Mouse (Mus musculus) testis, postnatal 10 days (tissue): ENCODE results near the gene Vmn1r210.
"Not testable (repeated sequence)": the region's sequence is repeated elsewhere in the genome, so short reads cannot be mapped to it uniquely, and the experiment has no call there.

Experiments used
- DNase-seq: peaks from one replicate; pipeline ENCODE4 v3.0.0; 2021; ENCODE audit warnings: low spot score

The Vmn1r210 gene

DNA sequence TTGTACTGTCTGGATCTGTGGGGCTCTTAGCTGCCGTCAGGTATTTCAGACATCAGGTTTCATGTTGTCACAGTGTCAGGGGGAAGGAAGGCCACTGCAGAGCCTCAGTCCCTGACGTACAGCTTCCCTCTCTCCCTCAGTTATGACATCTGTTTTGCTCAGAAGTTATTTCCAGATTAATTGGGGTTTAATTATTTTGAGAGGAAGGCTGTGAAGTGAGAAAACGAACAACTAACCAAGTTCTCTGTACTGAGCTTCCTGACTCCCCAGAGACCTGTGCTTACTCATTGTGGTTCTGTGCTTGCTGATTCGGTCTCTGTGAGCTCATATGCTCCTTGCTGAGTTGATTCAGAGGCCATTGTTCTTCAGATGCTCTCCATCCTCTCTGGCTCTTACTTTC is at the start of gene Vmn1r210:
Gene Vmn1r210, minus strand, starts transcription at position 101 of the 400 bp plus-strand sequence.
- no peak for DNase-seq

DNA sequence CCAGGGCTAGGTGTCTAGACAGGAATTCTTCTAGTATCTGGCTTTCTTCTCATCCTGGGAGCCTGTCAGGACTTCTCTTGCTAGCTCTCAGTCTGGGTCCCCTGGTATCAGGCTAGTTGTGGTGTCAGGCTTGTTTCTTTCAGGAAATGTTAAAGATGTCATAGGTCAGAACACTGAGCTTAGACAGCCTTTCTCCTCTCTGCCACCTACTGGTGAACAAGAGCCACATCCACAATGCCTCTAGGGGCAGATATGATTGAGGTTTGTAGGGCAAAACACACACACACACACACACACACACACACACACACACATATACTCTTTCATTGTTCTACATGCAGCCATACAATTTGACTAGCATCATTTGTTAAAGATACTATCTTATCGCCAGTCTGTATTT is 48.1 kb upstream of the Vmn1r210 start:
- DNase-seq, result no peak

DNA sequence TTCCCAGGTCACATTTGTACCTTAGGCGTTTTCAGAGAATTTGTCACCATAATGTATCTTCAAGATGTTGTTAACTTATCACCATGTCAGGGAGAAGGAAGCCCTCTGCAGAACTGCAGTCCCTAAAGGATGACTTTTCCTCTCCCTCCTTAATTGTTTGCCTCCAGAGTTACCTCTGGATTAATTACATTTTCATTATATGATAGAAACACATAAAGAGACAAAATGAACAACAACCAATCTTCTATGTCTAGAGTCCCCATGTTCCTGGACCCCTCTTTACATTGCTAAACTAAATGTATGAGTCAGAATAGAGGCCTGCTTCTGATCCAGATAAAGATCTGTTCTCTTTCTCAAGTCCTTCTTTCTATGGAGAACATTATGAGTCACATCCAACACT is 26.3 kb upstream of the Vmn1r210 start, which contains the start of gene Vmn1r211:
Gene Vmn1r211, minus strand, starts transcription at position 101 of the 400 bp plus-strand sequence.
- no peak for DNase-seq

GRCm38 (mm10) chr13:22854760-22855159 is 23.6 kb upstream of the Vmn1r210 start:
- no peak for DNase-seq

DNA sequence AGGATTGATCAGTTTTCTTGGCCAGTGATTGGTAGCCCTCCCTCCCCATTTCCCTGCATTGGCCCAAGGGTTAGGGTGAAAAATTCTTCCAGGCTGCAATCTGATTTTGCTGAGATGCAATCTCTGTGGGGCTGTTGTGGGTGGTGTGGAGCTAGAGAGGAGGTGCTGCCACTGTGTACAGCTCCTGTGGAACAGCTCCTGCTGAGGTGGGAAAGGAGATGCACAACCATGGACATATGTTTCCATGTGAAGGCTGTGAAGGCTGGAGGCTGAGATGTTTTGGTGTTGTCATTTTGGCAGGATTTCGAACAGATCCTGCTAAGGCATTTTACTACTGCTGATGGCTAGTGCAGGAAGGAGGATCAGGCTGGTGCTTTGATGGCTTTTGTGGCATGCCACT is 15.7 kb upstream of the Vmn1r210 start:
- no peak for DNase-seq

- not testable (repeated sequence) for DNase-seq
Observed at GRCm38 (mm10) chr13:22844304-22844703, 13.2 kb upstream of the Vmn1r210 start.

DNA sequence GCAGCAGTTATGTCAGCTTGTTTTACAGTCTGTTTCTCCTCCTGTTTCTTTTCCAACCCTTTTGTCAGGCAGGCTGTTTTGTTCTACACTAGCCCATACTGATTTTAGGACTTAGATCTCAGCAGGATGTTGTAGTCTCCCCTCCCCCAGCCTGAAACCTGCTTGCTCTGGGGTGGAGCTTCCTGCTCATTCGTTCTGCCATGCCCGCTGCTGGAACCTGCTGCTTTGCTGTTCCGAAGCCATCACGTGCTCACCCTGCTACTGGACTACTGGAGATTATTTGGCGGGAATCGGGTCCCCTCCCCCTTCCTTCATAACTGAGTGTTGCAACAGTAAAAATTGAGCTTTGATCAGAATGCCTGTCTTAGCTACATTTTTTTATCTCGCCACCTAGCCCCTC is 1.8 kb downstream of the Vmn1r210 start:
- DNase-seq, result not testable (repeated sequence)

DNA sequence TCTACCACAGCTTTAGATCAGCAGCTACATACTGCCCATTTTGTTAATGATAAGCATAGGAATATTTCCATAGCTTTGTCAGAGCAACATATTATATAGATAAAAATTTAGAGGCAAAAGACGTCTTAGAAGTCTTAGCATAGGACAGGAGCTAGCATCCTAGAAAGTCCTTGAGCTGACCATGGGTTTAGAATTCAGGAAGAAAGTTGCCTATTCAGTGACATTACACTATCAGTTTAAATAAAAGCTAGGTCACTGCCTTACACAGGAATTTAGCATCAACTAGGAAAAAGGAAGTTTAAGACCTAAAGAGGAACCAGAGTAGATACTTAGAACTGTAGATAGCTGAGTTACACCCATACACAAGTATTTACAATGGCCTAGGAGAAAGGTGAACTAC is 9.5 kb downstream of the Vmn1r210 start:
- not testable (repeated sequence) for DNase-seq

DNA sequence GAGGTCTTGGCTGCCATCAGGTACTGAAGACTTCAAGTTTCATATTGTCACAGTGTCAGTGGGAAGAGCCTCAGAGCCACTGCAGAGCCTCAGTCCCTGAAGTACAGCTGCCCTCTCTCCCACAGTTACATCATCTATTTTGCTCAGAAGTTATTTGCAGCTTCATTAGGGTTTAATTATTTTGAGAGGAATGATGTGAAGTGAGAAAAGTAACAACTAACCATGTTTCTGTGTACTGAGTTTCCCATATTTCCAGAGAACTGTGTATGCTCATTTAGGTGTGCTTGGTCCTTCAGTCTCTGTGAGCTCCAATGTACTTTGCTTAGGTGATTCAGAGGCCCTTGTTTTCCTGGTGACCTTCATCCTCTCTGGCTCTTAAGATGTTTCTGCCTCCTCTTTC is 21.6 kb downstream of the Vmn1r210 start, which contains the start of gene Vmn1r209:
Gene Vmn1r209, minus strand, starts transcription at position 101 of the 400 bp plus-strand sequence.
- not testable (repeated sequence) for DNase-seq

DNA sequence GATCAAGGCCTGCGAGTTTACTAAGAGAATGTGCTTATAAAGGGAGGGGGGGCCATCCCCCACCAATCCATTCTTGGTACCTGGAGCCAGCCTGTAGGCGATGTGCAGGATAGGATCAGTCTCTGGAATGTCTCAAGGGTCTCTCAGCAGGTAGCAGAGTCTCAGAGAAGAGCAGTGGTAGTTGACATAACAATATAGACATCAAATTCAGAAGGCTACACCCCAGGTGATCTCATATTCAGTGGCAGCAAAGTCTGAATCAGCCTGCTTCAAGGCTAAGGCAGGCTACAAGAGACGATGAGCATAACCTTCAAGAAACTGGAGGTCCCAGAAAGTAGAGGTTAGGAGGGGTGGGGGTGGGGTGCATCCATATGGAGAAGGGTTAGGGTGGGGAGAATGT is 43.1 kb downstream of the Vmn1r210 start:
- DNase-seq, result not testable (repeated sequence)

GRCm38 (mm10) chr13:22784159-22784558 is 47.0 kb downstream of the Vmn1r210 start:
- not testable (repeated sequence) for DNase-seq

DNA sequence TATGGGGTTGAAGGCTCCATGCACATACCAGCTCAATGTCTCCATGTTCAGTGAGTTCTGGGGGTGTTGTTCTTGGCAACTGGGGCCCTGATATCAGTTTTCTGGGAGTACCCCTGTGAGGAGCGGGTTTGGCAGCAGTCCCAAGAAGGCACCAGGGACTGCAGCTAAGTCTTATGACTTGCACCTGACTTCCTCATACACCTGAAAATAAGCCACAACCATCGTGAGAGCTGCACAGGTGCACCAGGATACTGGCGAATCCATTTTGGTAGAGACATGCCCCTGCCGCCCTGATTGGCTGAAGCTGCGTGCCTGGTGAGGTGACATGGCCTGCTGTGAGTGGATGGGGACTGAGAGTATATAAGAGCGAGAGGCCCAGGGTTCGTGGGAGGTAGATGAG is 53.8 kb downstream of the Vmn1r210 start, which contains the start of gene Vmn1r208:
Gene Vmn1r208, minus strand, starts transcription at position 101 of the 400 bp plus-strand sequence.
- not testable (repeated sequence) for DNase-seq
